ENCODE assay signal across 16 mouse cellular contexts in the genomic region with DNA sequence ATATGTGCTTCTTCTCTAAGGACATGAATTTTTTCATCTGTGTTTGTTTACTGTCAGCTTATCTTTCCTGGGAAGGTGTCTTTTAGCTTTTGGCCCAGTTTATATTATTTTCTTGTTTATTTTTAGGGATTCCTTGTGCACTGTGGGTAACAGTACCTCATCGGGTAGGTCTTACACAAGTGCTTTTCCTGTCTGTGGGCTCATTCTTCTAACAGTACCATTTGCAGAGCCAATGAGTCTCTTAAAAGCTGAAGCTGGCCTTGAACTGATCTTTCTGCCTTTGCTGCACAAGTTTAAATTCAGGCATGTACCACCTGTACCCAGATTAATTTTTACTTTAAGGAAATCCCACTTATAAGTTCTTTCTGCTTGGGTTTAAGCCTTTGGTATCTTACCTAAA.
"Had no signal": no experiment of that assay in that cellular context is flagged by ENCODE, and none has a peak within 500 bp of the region (broad histone marks: within the 10 kb centered on the region; RNA-seq: fewer than 3 reads in every experiment).

No protein-coding gene starts in this region.

- H3K9ac ChIP-seq: limb, embryonic 12.5 days; lung, embryonic 14.5 days; midbrain, embryonic 15.5 days; neural tube, embryonic 12.5 days; stomach, embryonic 15.5 days had no signal

- H3K9me3 ChIP-seq: limb, embryonic 12.5 days; midbrain, embryonic 15.5 days; neural tube, embryonic 12.5 days; stomach, embryonic 15.5 days had no signal

- H3K4me2 ChIP-seq: limb, embryonic 12.5 days; lung, embryonic 14.5 days; midbrain, embryonic 15.5 days; neural tube, embryonic 12.5 days; stomach, embryonic 15.5 days had no signal

- H3K36me3 ChIP-seq: midbrain, embryonic 15.5 days; stomach, embryonic 15.5 days had no signal

- H3K4me1 ChIP-seq: midbrain, embryonic 15.5 days; neural tube, embryonic 12.5 days; stomach, embryonic 15.5 days had no signal

- H3K27ac ChIP-seq: kidney, postnatal 0 days; layer of hippocampus, adult 2 months; limb, embryonic 12.5 days; midbrain, embryonic 15.5 days; neural tube, embryonic 12.5 days; stomach, embryonic 15.5 days had no signal

- H3K27me3 ChIP-seq: limb, embryonic 12.5 days; midbrain, embryonic 15.5 days; neural tube, embryonic 12.5 days; stomach, embryonic 15.5 days had no signal

- ATAC-seq: intestine, postnatal 0 days; midbrain, embryonic 15.5 days had no signal

- DNase-seq: kidney, adult 9 months; kidney, postnatal 4 days; lung, embryonic 14.5 days; lung, postnatal 10 days; lung, postnatal 4 days; retina, postnatal 1 day; right cerebral cortex, postnatal 4 days; thymus, adult 2 months; thymus, postnatal 36 days had no signal

- H3K4me3 ChIP-seq: layer of hippocampus, adult 2 months; limb, embryonic 12.5 days; midbrain, embryonic 15.5 days; neural tube, embryonic 12.5 days; stomach, embryonic 15.5 days had no signal
